Mouse (Mus musculus): ENCODE data around the gene Kansl2. TPM values are rescaled to one million over a fixed set of nuclear protein-coding genes. Genes with fewer than 3 reads are reported as not detected.

Kansl2 gene
- polyA plus RNA-seq, 1 experiment = 32.1 TPM

DNA sequence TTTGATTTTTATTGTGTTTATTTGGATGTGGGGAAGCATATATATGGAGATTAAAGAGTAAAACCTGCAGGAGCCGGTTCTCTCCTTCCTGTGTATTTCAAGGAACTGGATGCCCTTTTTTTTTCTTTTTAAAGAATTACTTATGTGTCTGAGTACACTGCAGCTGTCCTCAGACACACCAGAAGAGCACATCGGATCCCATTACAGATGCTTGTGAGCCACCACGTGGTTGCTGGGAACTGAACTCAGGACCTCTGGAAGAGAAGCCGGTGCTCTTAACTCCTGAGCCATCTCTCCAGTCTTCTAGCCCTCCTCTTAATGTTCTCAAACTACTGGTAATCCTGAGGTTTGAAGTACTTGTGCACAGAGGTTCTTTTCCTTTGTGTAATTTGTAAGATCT, 3.9 kb upstream of the Kansl2 start:
- H3K4me3 ChIP-seq (replicated peaks; ENCODE audit: extremely low read depth, low read depth, low read length) = no peak overlapping the region
- no peak for TF ChIP-seq POLR2A (IDR thresholded peaks at IDR 0.05; ENCODE audit: borderline replicate concordance, extremely low read depth, low read depth, low read length)
- no peak for TF ChIP-seq CTCF (IDR thresholded peaks at IDR 0.05; ENCODE audit: insufficient read depth, low read length)
- H3K4me1 ChIP-seq (ENCODE audit: control insufficient read depth, insufficient read depth, low read length) = peaks cover 3% of the 10 kb centered on the region
- DNase-seq = no peak
- WGBS = 60% methylated on average over 4 of the region's 4 CpGs

DNA sequence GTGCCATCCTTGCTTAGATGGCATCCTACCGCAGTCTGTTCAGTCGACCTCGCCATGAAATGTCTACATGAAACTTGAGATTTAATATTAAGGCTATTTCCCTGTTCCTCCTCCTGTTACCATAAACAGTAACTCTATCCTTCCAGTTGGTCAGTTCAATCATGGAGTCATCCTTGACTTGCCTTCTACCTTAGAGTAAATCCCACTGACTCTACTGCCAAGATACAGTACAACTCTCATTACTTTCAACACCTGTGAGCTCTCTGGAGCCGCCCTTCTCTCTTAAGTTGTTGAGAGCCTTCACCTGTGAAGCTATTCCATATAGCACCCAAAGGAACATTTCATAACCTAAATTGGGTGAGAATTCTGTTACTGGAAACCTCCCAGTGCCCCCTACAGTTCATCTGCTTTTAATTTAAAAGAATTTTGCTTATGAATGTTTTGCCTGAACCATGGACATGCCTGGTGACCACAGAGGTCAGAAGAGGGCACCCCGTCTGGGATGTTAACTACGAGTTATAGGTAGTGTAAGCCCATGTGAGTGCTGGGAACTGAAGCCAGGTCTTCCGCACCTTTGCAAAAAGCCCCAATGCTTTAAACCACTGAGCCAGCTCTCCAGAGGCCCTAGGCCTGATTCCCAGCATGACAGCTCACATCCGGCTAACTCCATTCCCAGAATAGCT, 2.9 kb upstream of the Kansl2 start:
- DNase-seq = no peak
- Histone ChIP-seq H3K4me1 (ENCODE audit: control insufficient read depth, insufficient read depth, low read length) (peaks cover 9% of the 10 kb centered on the region), H3K4me3 (replicated peaks; ENCODE audit: extremely low read depth, low read depth, low read length) (no peak overlapping the region)
- TF ChIP-seq POLR2A (IDR thresholded peaks at IDR 0.05; ENCODE audit: borderline replicate concordance, extremely low read depth, low read depth, low read length) (no peak), CTCF (IDR thresholded peaks at IDR 0.05; ENCODE audit: insufficient read depth, low read length) (no peak)
- 80% methylated on average over 8 of the region's 8 CpGs for WGBS

GRCm38 (mm10) chr15:98535921-98536320, 1.9 kb upstream of the Kansl2 start:
- no peak for DNase-seq
- 75% methylated on average over 4 of the region's 4 CpGs for WGBS
- Histone ChIP-seq H3K4me1 (ENCODE audit: control insufficient read depth, insufficient read depth, low read length) (peaks cover 6% of the 10 kb centered on the region), H3K4me3 (replicated peaks; ENCODE audit: extremely low read depth, low read depth, low read length) (no peak overlapping the region)
- TF ChIP-seq CTCF (IDR thresholded peaks at IDR 0.05; ENCODE audit: insufficient read depth, low read length) (no peak), POLR2A (IDR thresholded peaks at IDR 0.05; ENCODE audit: borderline replicate concordance, extremely low read depth, low read depth, low read length) (no peak)

- Histone ChIP-seq H3K4me3 (replicated peaks; ENCODE audit: extremely low read depth, low read depth, low read length) (peak overlapping the region; percentile 60), H3K4me1 (ENCODE audit: control insufficient read depth, insufficient read depth, low read length) (peaks cover 6% of the 10 kb centered on the region)
- under 1% methylated on average over 18 of the region's 18 CpGs for WGBS
- no peak for DNase-seq
- TF ChIP-seq CTCF (IDR thresholded peaks at IDR 0.05; ENCODE audit: insufficient read depth, low read length) (no peak), POLR2A (IDR thresholded peaks at IDR 0.05; ENCODE audit: borderline replicate concordance, extremely low read depth, low read depth, low read length) (no peak)
Measured at GRCm38 (mm10) chr15:98533035-98533531, 981 bp downstream of the Kansl2 start.

GRCm38 (mm10) chr15:98532281-98532680, 1.8 kb downstream of the Kansl2 start:
- 31% methylated on average over 5 of the region's 5 CpGs for WGBS
- H3K4me3 ChIP-seq (replicated peaks; ENCODE audit: extremely low read depth, low read depth, low read length) = peak overlapping the region; percentile 40
- TF ChIP-seq CTCF (IDR thresholded peaks at IDR 0.05; ENCODE audit: insufficient read depth, low read length) = no peak
- TF ChIP-seq POLR2A (IDR thresholded peaks at IDR 0.05; ENCODE audit: borderline replicate concordance, extremely low read depth, low read depth, low read length) = no peak

GRCm38 (mm10) chr15:98528066-98528563, 5.9 kb downstream of the Kansl2 start:
- 82% methylated on average over 5 of the region's 5 CpGs for WGBS
- TF ChIP-seq POLR2A (IDR thresholded peaks at IDR 0.05; ENCODE audit: borderline replicate concordance, extremely low read depth, low read depth, low read length) (no peak), CTCF (IDR thresholded peaks at IDR 0.05; ENCODE audit: insufficient read depth, low read length) (no peak)
- H3K4me3 ChIP-seq (replicated peaks; ENCODE audit: extremely low read depth, low read depth, low read length) = no peak overlapping the region
- DNase-seq = no peak
- H3K4me1 ChIP-seq (ENCODE audit: control insufficient read depth, insufficient read depth, low read length) = peaks cover 6% of the 10 kb centered on the region

More at GRCm38 (mm10) chr15:98532281-98532680, 1.8 kb downstream of the Kansl2 start:
- no peak for DNase-seq
- peaks cover 6% of the 10 kb centered on the region for H3K4me1 ChIP-seq (ENCODE audit: control insufficient read depth, insufficient read depth, low read length)

- no peak for DNase-seq
- TF ChIP-seq CTCF (IDR thresholded peaks at IDR 0.05; ENCODE audit: insufficient read depth, low read length) (no peak), POLR2A (IDR thresholded peaks at IDR 0.05; ENCODE audit: borderline replicate concordance, extremely low read depth, low read depth, low read length) (no peak)
- WGBS = 89% methylated on average over 5 of the region's 5 CpGs
Measured at GRCm38 (mm10) chr15:98527056-98527771, 6.8 kb downstream of the Kansl2 start.

DNA sequence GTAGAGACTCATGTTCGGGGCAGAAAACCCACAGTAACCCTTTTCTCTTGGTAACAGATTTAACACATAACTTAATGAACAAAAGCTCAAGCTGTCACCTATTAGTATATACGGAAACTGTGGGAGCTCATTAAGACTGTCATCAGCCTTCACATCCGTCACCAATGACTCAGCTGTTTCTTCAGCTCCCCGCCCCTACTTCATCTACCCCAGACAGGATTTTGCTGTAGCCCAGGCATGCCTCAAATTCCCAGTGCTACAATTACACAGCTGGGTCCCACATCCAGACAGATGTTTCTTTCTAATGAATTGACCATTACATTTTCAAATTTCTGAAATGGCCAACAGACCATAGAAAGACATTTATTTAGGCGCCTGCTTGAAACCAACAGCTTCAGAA, 8.0 kb downstream of the Kansl2 start:
- DNase-seq = no peak
- WGBS = 72% methylated on average over 5 of the region's 5 CpGs
- no peak for TF ChIP-seq CTCF (IDR thresholded peaks at IDR 0.05; ENCODE audit: insufficient read depth, low read length)
- TF ChIP-seq POLR2A (IDR thresholded peaks at IDR 0.05; ENCODE audit: borderline replicate concordance, extremely low read depth, low read depth, low read length) = no peak
- no peaks in the 10 kb centered on the region; the same call in 1 of the 2 replicates for H3K4me1 ChIP-seq (ENCODE audit: control insufficient read depth, insufficient read depth, low read length)
- H3K4me3 ChIP-seq (replicated peaks; ENCODE audit: extremely low read depth, low read depth, low read length) = no peak overlapping the region

More at GRCm38 (mm10) chr15:98527056-98527771, 6.8 kb downstream of the Kansl2 start:
- H3K4me1 ChIP-seq (ENCODE audit: control insufficient read depth, insufficient read depth, low read length) = peaks cover under 1% of the 10 kb centered on the region
- no peak overlapping the region for H3K4me3 ChIP-seq (replicated peaks; ENCODE audit: extremely low read depth, low read depth, low read length)

DNA sequence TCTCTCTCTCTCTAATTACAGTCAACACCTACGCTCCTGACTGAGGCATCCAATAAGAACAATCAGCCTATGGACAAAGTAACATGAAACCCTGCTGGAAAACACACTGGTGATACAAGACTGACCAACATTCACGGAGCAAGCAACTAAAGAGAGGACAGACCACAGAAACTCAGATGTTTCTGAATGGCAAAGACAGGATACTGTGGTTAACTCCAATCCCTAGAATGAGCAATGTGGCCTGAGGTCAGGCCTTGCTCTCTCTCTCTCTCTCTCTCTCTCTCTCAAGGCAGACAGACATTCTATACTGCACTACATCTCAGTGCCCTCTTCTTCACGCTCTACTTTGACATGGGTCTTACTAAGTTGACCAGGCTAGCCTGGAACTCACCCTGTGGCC, 12.8 kb downstream of the Kansl2 start:
- Histone ChIP-seq H3K4me1 (ENCODE audit: control insufficient read depth, insufficient read depth, low read length) (no peaks in the 10 kb centered on the region), H3K4me3 (replicated peaks; ENCODE audit: extremely low read depth, low read depth, low read length) (no peak overlapping the region)
- no peak for DNase-seq
- 92% methylated on average over 3 of the region's 3 CpGs for WGBS
- TF ChIP-seq POLR2A (IDR thresholded peaks at IDR 0.05; ENCODE audit: borderline replicate concordance, extremely low read depth, low read depth, low read length) (no peak), CTCF (IDR thresholded peaks at IDR 0.05; ENCODE audit: insufficient read depth, low read length) (no peak)
